Comparison of ENCODE assay signal across 8 mouse cellular contexts in the genomic region with DNA sequence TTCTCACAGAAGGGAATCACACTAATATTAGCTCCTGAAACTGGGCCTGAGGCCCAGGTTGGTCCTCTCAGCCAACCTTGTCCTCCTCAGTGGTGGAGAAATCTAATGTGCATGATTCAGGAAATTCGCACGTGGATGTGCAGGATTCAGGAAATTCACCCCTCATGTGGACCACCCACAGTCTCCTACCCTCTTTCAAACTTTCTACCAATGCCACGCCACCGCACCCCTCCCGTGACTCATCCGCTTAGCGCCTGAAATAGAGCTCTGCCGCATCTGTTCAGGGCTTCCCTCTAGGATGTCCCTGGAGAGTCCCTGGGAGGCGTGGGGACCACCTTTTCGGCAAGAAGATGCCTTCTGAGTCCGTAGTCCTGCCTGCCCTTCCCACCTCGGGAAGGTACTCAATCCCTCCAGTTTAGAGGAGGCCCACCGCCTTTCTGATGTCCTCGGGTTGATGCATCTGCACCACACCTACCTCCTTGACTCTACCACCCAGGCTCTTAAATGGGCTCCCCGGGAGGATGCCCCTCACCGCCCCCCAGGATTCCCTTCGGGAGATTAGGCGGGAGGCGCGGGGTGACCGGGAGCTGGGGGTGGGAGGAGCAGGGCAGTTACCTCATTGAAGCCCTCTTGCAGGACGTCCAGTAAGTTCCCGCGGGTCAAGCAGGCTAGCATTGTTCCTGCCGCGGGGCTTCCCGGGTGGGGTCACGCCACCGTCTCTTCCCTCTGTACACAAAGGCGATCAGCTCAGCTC. TPM values are rescaled to one million over a fixed set of nuclear protein-coding genes. Genes with fewer than 3 reads are reported as not detected.
DNase-seq lines count a peak whose midpoint lies in the region; ATAC-seq and TF ChIP-seq lines count a peak whose summit lies in the region.

No protein-coding gene starts in this region.

- peak overlapping the region; percentile 74 for H3K4me2 ChIP-seq in hindbrain, embryonic 11.5 days (replicated peaks; ENCODE audit: low read depth, low read length)
- H3K4me2 ChIP-seq in liver, embryonic 12.5 days, result peak overlapping the region; percentile 73

- ATAC-seq in hindbrain, embryonic 11.5 days (ENCODE audit: low FRiP score), result no peak
- ATAC-seq in liver, embryonic 12.5 days, result peak; percentile 49

- H3K9me3 ChIP-seq in ES-Bruce4 (replicated peaks; ENCODE audit: control insufficient read depth, insufficient read depth, low read length, poor library complexity, severe bottlenecking), result no peaks in the 10 kb centered on the region
- no peaks in the 10 kb centered on the region for H3K9me3 ChIP-seq in hindbrain, embryonic 11.5 days (ENCODE audit: control insufficient read depth, low read length)
- H3K9me3 ChIP-seq in liver, embryonic 12.5 days (replicated peaks), result no peaks in the 10 kb centered on the region

- no peak for TF ChIP-seq EP300 in ES-Bruce4 (IDR thresholded peaks at IDR 0.05; ENCODE audit: insufficient read depth, low read depth, low read length)

- no peak for TF ChIP-seq POLR2A in ES-Bruce4 (IDR thresholded peaks at IDR 0.05; ENCODE audit: insufficient read depth, low read length)

- H3K4me3 ChIP-seq in gastrocnemius, adult 2 months, result peak overlapping the region; percentile 84
- peak overlapping the region; percentile 67 for H3K4me3 ChIP-seq in ES-Bruce4 (ENCODE audit: low read depth, low read length)
- peak overlapping the region; percentile 51 for H3K4me3 ChIP-seq in hindbrain, embryonic 11.5 days (ENCODE audit: low read depth, low read length)
- peak overlapping the region; percentile 50 for H3K4me3 ChIP-seq in liver, embryonic 12.5 days

- peak overlapping the region; percentile 38 for H3K9ac ChIP-seq in ES-Bruce4 (ENCODE audit: low read depth, poor library complexity, severe bottlenecking)
- peak overlapping the region; percentile 79 for H3K9ac ChIP-seq in hindbrain, embryonic 11.5 days (ENCODE audit: low read depth, low read length)
- peak overlapping the region; percentile 55 for H3K9ac ChIP-seq in liver, embryonic 12.5 days

- no peaks in the 10 kb centered on the region for H3K36me3 ChIP-seq in ES-Bruce4 (ENCODE audit: control insufficient read depth, insufficient read depth, low read length, poor library complexity, severe bottlenecking)
- H3K36me3 ChIP-seq in hindbrain, embryonic 11.5 days (ENCODE audit: control insufficient read depth, insufficient read depth, low read length), result no peaks in the 10 kb centered on the region
- no peaks in the 10 kb centered on the region for H3K36me3 ChIP-seq in liver, embryonic 12.5 days

- peak overlapping the region; percentile 66 for H3K27ac ChIP-seq in gastrocnemius, adult 2 months
- no peak overlapping the region for H3K27ac ChIP-seq in ES-Bruce4 (ENCODE audit: insufficient read depth, low read length)
- H3K27ac ChIP-seq in hindbrain, embryonic 11.5 days (ENCODE audit: low read depth, low read length), result peak overlapping the region; percentile 85
- no peak overlapping the region for H3K27ac ChIP-seq in liver, embryonic 12.5 days

- DNase-seq in gastrocnemius, adult 2 months, result peak; percentile 50
- DNase-seq in gastrocnemius, postnatal 36 days, result no peak
- DNase-seq in embryo, embryonic 10.5 days (ENCODE audit: low spot score), result peak; percentile 66
- peak; percentile 63 for DNase-seq in hindbrain, embryonic 11.5 days (ENCODE audit: low spot score)
- peak; percentile 61 to 77 for DNase-seq in right cerebral cortex, postnatal 36 days (ENCODE audit: low spot score in 2 of 2)
- no peak for DNase-seq in kidney, postnatal 4 days

- intact Hi-C loops in gastrocnemius, adult 2 months (cut with DNase I), result no loop called here
- intact Hi-C loops in gastrocnemius, postnatal 36 days (cut with DNase I), result no loop called here

- TF ChIP-seq CTCF in gastrocnemius, adult 2 months (IDR thresholded peaks at IDR 0.05), result no peak
- no peak for TF ChIP-seq CTCF in ES-Bruce4 (IDR thresholded peaks at IDR 0.05; ENCODE audit: low read depth, low read length)

- no peaks in the 10 kb centered on the region for H3K27me3 ChIP-seq in ES-Bruce4 (ENCODE audit: control insufficient read depth, insufficient read depth, low read length, poor library complexity, severe bottlenecking)
- H3K27me3 ChIP-seq in hindbrain, embryonic 11.5 days (ENCODE audit: control insufficient read depth, insufficient read depth, low read length), result no peaks in the 10 kb centered on the region
- peaks cover 61% of the 10 kb centered on the region for H3K27me3 ChIP-seq in liver, embryonic 12.5 days (replicated peaks)

- 4% methylated on average over 30 of the region's 30 CpGs for WGBS in hindbrain, embryonic 11.5 days
- 15% methylated on average over 30 of the region's 30 CpGs for WGBS in liver, embryonic 12.5 days (ENCODE audit: insufficient replicate concordance)

- H3K4me1 ChIP-seq in ES-Bruce4 (ENCODE audit: control insufficient read depth, insufficient read depth, low read length), result no peaks in the 10 kb centered on the region
- no peaks in the 10 kb centered on the region for H3K4me1 ChIP-seq in hindbrain, embryonic 11.5 days (replicated peaks; ENCODE audit: control insufficient read depth, insufficient read depth, low read length)
- peaks cover 8% of the 10 kb centered on the region; the same call in 1 of the 2 replicates for H3K4me1 ChIP-seq in liver, embryonic 12.5 days

RNA-seq across cellular contexts. Expression of gene Dixdc1, which starts 12.0 kb away (rescaled TPM):
- 1 to 10 TPM; 2.6 to 4.7 TPM for total RNA-seq in gastrocnemius, adult 2 months (2021)
- total RNA-seq in gastrocnemius, postnatal 36 days (2021), result 1 to 10 TPM; 1.4 to 3.5 TPM
- 10.1 and 11.1 TPM in 2 replicates for polyA plus RNA-seq in ES-Bruce4 (2011; ENCODE audit: insufficient read depth, insufficient read length, low read depth, missing spikeins)
- polyA plus RNA-seq in hindbrain, embryonic 11.5 days (2014; fragmentation: Nextera tagmentation; extraction: Ambion mirVana), result 25.2 and 31.0 TPM in 2 replicates
- 1.1 and 1.2 TPM in 2 replicates for polyA plus RNA-seq in liver, embryonic 12.5 days (2016; fragmentation: Nextera tagmentation; extraction: Ambion mirVana)

RNA-seq across cellular contexts. Expression of gene 2310030G06Rik, which starts 19.0 kb away (rescaled TPM):
- 1 to 10 TPM; 2.4 to 6.5 TPM for total RNA-seq in gastrocnemius, adult 2 months (2021)
- 1 to 10 TPM; 1.8 to 4.2 TPM for total RNA-seq in gastrocnemius, postnatal 36 days (2021)
- 23.7 and 31.2 TPM in 2 replicates for polyA plus RNA-seq in ES-Bruce4 (2011; ENCODE audit: insufficient read depth, insufficient read length, low read depth, missing spikeins)
- polyA plus RNA-seq in hindbrain, embryonic 11.5 days (2014; fragmentation: Nextera tagmentation; extraction: Ambion mirVana), result 1.3 and 1.7 TPM in 2 replicates
- polyA plus RNA-seq in liver, embryonic 12.5 days (2016; fragmentation: Nextera tagmentation; extraction: Ambion mirVana), result 2.0 and 2.5 TPM in 2 replicates

RNA-seq across cellular contexts. Expression of gene Cryab, which starts 23.8 kb away (rescaled TPM):
- 1,000 to 10,000 TPM in 1 of 2 experiments, 100 to 1,000 TPM in 1; 885 to 2,545 TPM for total RNA-seq in gastrocnemius, adult 2 months (2021)
- 1,000 to 10,000 TPM; 1,018 to 1,083 TPM for total RNA-seq in gastrocnemius, postnatal 36 days (2021)
- 125 and 126 TPM in 2 replicates for polyA plus RNA-seq in ES-Bruce4 (2011; ENCODE audit: insufficient read depth, insufficient read length, low read depth, missing spikeins)
- 5.9 and 7.4 TPM in 2 replicates for polyA plus RNA-seq in hindbrain, embryonic 11.5 days (2014; fragmentation: Nextera tagmentation; extraction: Ambion mirVana)
- polyA plus RNA-seq in liver, embryonic 12.5 days (2016; fragmentation: Nextera tagmentation; extraction: Ambion mirVana), result 6.6 and 7.8 TPM in 2 replicates

RNA-seq across cellular contexts. Expression of gene Hspb2, which starts 24.8 kb away (rescaled TPM):
- total RNA-seq in gastrocnemius, adult 2 months (2021), result 100 to 1,000 TPM; 123 to 143 TPM
- total RNA-seq in gastrocnemius, postnatal 36 days (2021), result 100 to 1,000 TPM; 118 to 134 TPM
- 22.3 and 22.7 TPM in 2 replicates for polyA plus RNA-seq in ES-Bruce4 (2011; ENCODE audit: insufficient read depth, insufficient read length, low read depth, missing spikeins)
- polyA plus RNA-seq in hindbrain, embryonic 11.5 days (2014; fragmentation: Nextera tagmentation; extraction: Ambion mirVana), result 1.9 and 2.4 TPM in 2 replicates
- 0.82 and 1.2 TPM in 2 replicates for polyA plus RNA-seq in liver, embryonic 12.5 days (2016; fragmentation: Nextera tagmentation; extraction: Ambion mirVana)

RNA-seq across cellular contexts. Expression of gene Fdxacb1, which starts 40.7 kb away (rescaled TPM):
- total RNA-seq in gastrocnemius, adult 2 months (2021), result 1 to 10 TPM; 3.4 to 3.9 TPM
- 1 to 10 TPM; 4.3 to 4.6 TPM for total RNA-seq in gastrocnemius, postnatal 36 days (2021)
- polyA plus RNA-seq in ES-Bruce4 (2011; ENCODE audit: insufficient read depth, insufficient read length, low read depth, missing spikeins), result 8.5 and 9.0 TPM in 2 replicates
- 13.4 and 15.5 TPM in 2 replicates for polyA plus RNA-seq in hindbrain, embryonic 11.5 days (2014; fragmentation: Nextera tagmentation; extraction: Ambion mirVana)
- polyA plus RNA-seq in liver, embryonic 12.5 days (2016; fragmentation: Nextera tagmentation; extraction: Ambion mirVana), result 11.5 and 13.7 TPM in 2 replicates

Comparison
In these comparisons a context has a peak if more than half of its experiments do, and no peak if none do; other contexts are left out.
1. DNase-seq: peak in gastrocnemius, adult 2 months (single experiment), embryo, embryonic 10.5 days (single experiment), hindbrain, embryonic 11.5 days (single experiment) and right cerebral cortex, postnatal 36 days (2 of 2); none in gastrocnemius, postnatal 36 days (0 of 2) and kidney, postnatal 4 days (0 of 2).
2. H3K27ac ChIP-seq: peak in gastrocnemius, adult 2 months (single experiment) and hindbrain, embryonic 11.5 days (single experiment); none in ES-Bruce4 (single experiment) and liver, embryonic 12.5 days (single experiment).
3. RNA of gene Cryab, which starts 23.8 kb away (polyA plus RNA-seq): 125 to 126 TPM in ES-Bruce4; 5.9 to 7.4 TPM in hindbrain, embryonic 11.5 days and 6.6 to 7.8 TPM in liver, embryonic 12.5 days; every median in the first group is over 10 times any median in the second.
4. Peak in every context shown above with its lines, with median percentiles within 50 percentile points of each other: H3K4me3 ChIP-seq and H3K9ac ChIP-seq.